8 mouse cellular contexts compared by ENCODE assay signal in genomic region chr2:91182016-91182404, GRCm38 (mm10). TPM values are rescaled to one million over a fixed set of nuclear protein-coding genes. Genes with fewer than 3 reads are reported as not detected.
DNase-seq lines count a peak whose midpoint lies in the region; ATAC-seq and TF ChIP-seq lines count a peak whose summit lies in the region.

No protein-coding gene starts in this region.

- no peaks in the 10 kb centered on the region for H3K27me3 ChIP-seq in kidney, postnatal 0 days (ENCODE audit: insufficient read depth, low read length)
- peaks cover 29% of the 10 kb centered on the region for H3K27me3 ChIP-seq in E14TG2a.4 (ENCODE audit: insufficient read depth, low read length)
- no peaks in the 10 kb centered on the region for H3K27me3 ChIP-seq in hindbrain, embryonic 13.5 days
- H3K27me3 ChIP-seq in midbrain, embryonic 14.5 days (ENCODE audit: control insufficient read depth, insufficient read depth, low read length), result no peaks in the 10 kb centered on the region

- no peak for ATAC-seq in kidney, postnatal 0 days (replicated peaks; ENCODE audit: low FRiP score, low read depth)
- no peak for ATAC-seq in hindbrain, embryonic 13.5 days (ENCODE audit: low FRiP score)
- no peak for ATAC-seq in midbrain, embryonic 14.5 days (ENCODE audit: low FRiP score, low TSS enrichment)

- peak overlapping the region; percentile 68 for H3K9ac ChIP-seq in kidney, postnatal 0 days (ENCODE audit: low read depth, low read length)
- peak overlapping the region; percentile 88 for H3K9ac ChIP-seq in hindbrain, embryonic 13.5 days
- peak overlapping the region; percentile 84 for H3K9ac ChIP-seq in midbrain, embryonic 14.5 days (replicated peaks; ENCODE audit: low read length)

- 10% methylated on average over 8 of the region's 8 CpGs for WGBS in kidney, postnatal 0 days
- 9% methylated on average over 8 of the region's 8 CpGs for WGBS in hindbrain, embryonic 13.5 days
- 9% methylated on average over 8 of the region's 8 CpGs for WGBS in midbrain, embryonic 14.5 days

- DNase-seq in kidney, postnatal 0 days (ENCODE audit: low spot score), result no peak
- no peak for DNase-seq in kidney, postnatal 36 days
- peak; percentile 81 for DNase-seq in cerebellum, adult 9-10 months
- DNase-seq in midbrain, embryonic 14.5 days, result peak; percentile 31
- DNase-seq in testis, postnatal 14 days (ENCODE audit: low spot score), result no peak
- DNase-seq in adipocyte (ENCODE audit: low spot score), result no peak

- no peaks in the 10 kb centered on the region for H3K9me3 ChIP-seq in kidney, postnatal 0 days (replicated peaks; ENCODE audit: low read length)
- H3K9me3 ChIP-seq in E14TG2a.4 (ENCODE audit: low read length), result no peaks in the 10 kb centered on the region
- H3K9me3 ChIP-seq in hindbrain, embryonic 13.5 days, result no peaks in the 10 kb centered on the region
- no peaks in the 10 kb centered on the region for H3K9me3 ChIP-seq in midbrain, embryonic 14.5 days (ENCODE audit: control insufficient read depth, low read length)

- H3K4me3 ChIP-seq in kidney, postnatal 0 days (replicated peaks; ENCODE audit: low read depth, low read length), result peak overlapping the region; percentile 81
- peak overlapping the region; percentile 98 for H3K4me3 ChIP-seq in E14TG2a.4 (replicated peaks; ENCODE audit: low read length)
- peak overlapping the region; percentile 90 for H3K4me3 ChIP-seq in hindbrain, embryonic 13.5 days
- peak overlapping the region; percentile 87 for H3K4me3 ChIP-seq in midbrain, embryonic 14.5 days (replicated peaks; ENCODE audit: low read depth, low read length)

- TF ChIP-seq CTCF in kidney, postnatal 0 days (IDR thresholded peaks at IDR 0.05; ENCODE audit: low read depth), result no peak
- no peak for TF ChIP-seq CTCF in E14TG2a.4 (conservative IDR thresholded peaks at IDR 0.05; ENCODE audit: low read length)

- H3K4me2 ChIP-seq in kidney, postnatal 0 days (ENCODE audit: low read length), result peak overlapping the region; percentile 95
- H3K4me2 ChIP-seq in hindbrain, embryonic 13.5 days, result peak overlapping the region; percentile 78
- H3K4me2 ChIP-seq in midbrain, embryonic 14.5 days (ENCODE audit: low read length), result peak overlapping the region; percentile 74

- H3K36me3 ChIP-seq in kidney, postnatal 0 days (ENCODE audit: insufficient read depth, low read length), result no peaks in the 10 kb centered on the region
- no peaks in the 10 kb centered on the region for H3K36me3 ChIP-seq in E14TG2a.4 (ENCODE audit: insufficient read depth, low read length)
- H3K36me3 ChIP-seq in hindbrain, embryonic 13.5 days, result peaks cover 15% of the 10 kb centered on the region
- peaks cover 17% of the 10 kb centered on the region for H3K36me3 ChIP-seq in midbrain, embryonic 14.5 days (ENCODE audit: control insufficient read depth, insufficient read depth, low read length)

- no peak overlapping the region for H3K27ac ChIP-seq in kidney, postnatal 0 days
- peak overlapping the region; percentile 95 for H3K27ac ChIP-seq in hindbrain, embryonic 13.5 days
- H3K27ac ChIP-seq in midbrain, embryonic 14.5 days (replicated peaks; ENCODE audit: low read depth, low read length), result peak overlapping the region; percentile 93

- H3K4me1 ChIP-seq in kidney, postnatal 0 days (replicated peaks; ENCODE audit: insufficient read depth, low read length), result peaks cover 4% of the 10 kb centered on the region; the same call in 1 of the 2 replicates
- H3K4me1 ChIP-seq in E14TG2a.4 (replicated peaks; ENCODE audit: low read depth, low read length), result peaks cover 21% of the 10 kb centered on the region
- H3K4me1 ChIP-seq in hindbrain, embryonic 13.5 days (replicated peaks), result peaks cover 36% of the 10 kb centered on the region
- H3K4me1 ChIP-seq in midbrain, embryonic 14.5 days (ENCODE audit: control insufficient read depth, insufficient read depth, low read length), result peaks cover 23% of the 10 kb centered on the region

RNA-seq across cellular contexts. Expression of gene Madd, which starts 1.6 kb away (rescaled TPM):
- polyA plus RNA-seq in kidney, postnatal 0 days (2015; fragmentation: Nextera tagmentation; extraction: Ambion mirVana), result 4.2 TPM in 2 replicates
- 56.7 and 59.2 TPM in 2 replicates for polyA plus RNA-seq in hindbrain, embryonic 13.5 days (2015; fragmentation: Nextera tagmentation; extraction: Ambion mirVana)
- polyA plus RNA-seq in midbrain, embryonic 14.5 days (2014; fragmentation: Nextera tagmentation; extraction: Ambion mirVana), result 43.3 and 56.3 TPM in 2 replicates

RNA-seq across cellular contexts. Expression of gene Nr1h3, which starts 20.6 kb away (rescaled TPM):
- 4.1 and 4.4 TPM in 2 replicates for polyA plus RNA-seq in kidney, postnatal 0 days (2015; fragmentation: Nextera tagmentation; extraction: Ambion mirVana)
- polyA plus RNA-seq in hindbrain, embryonic 13.5 days (2015; fragmentation: Nextera tagmentation; extraction: Ambion mirVana), result 1.7 and 1.8 TPM in 2 replicates
- 0.90 and 2.6 TPM in 2 replicates for polyA plus RNA-seq in midbrain, embryonic 14.5 days (2014; fragmentation: Nextera tagmentation; extraction: Ambion mirVana)

RNA-seq across cellular contexts. Expression of gene Acp2, which starts 20.7 kb away (rescaled TPM):
- polyA plus RNA-seq in kidney, postnatal 0 days (2015; fragmentation: Nextera tagmentation; extraction: Ambion mirVana), result 22.4 and 22.5 TPM in 2 replicates
- 38.0 and 41.3 TPM in 2 replicates for polyA plus RNA-seq in hindbrain, embryonic 13.5 days (2015; fragmentation: Nextera tagmentation; extraction: Ambion mirVana)
- 33.1 and 50.8 TPM in 2 replicates for polyA plus RNA-seq in midbrain, embryonic 14.5 days (2014; fragmentation: Nextera tagmentation; extraction: Ambion mirVana)

RNA-seq across cellular contexts. Expression of gene Ddb2, which starts 54.8 kb away (rescaled TPM):
- 13.6 and 15.5 TPM in 2 replicates for polyA plus RNA-seq in kidney, postnatal 0 days (2015; fragmentation: Nextera tagmentation; extraction: Ambion mirVana)
- polyA plus RNA-seq in hindbrain, embryonic 13.5 days (2015; fragmentation: Nextera tagmentation; extraction: Ambion mirVana), result 14.1 and 15.2 TPM in 2 replicates
- polyA plus RNA-seq in midbrain, embryonic 14.5 days (2014; fragmentation: Nextera tagmentation; extraction: Ambion mirVana), result 10.6 and 14.6 TPM in 2 replicates

Comparison
In these comparisons a context has a peak if more than half of its experiments do, and no peak if none do; other contexts are left out.
1. DNase-seq: peak in cerebellum, adult 9-10 months (single experiment) and midbrain, embryonic 14.5 days (single experiment); none in kidney, postnatal 0 days (single experiment), kidney, postnatal 36 days (0 of 2), testis, postnatal 14 days (single experiment) and adipocyte (single experiment).
2. Peak in every context shown above with its lines, with median percentiles within 50 percentile points of each other: H3K4me2 ChIP-seq, H3K4me3 ChIP-seq and H3K9ac ChIP-seq.